Mouse (Mus musculus) heart, postnatal 14 days (tissue): ENCODE measurements around the gene Ppil4. TPM values are rescaled to one million over a fixed set of nuclear protein-coding genes. Genes with fewer than 3 reads are reported as not detected.
A peak's percentile ranks its signal among the peaks of the same experiment; 100 is the strongest.
"Not testable (repeated sequence)": the region's sequence is repeated elsewhere in the genome, so short reads cannot be mapped to it uniquely, and the experiment has no call there.

Experiments
- DNase-seq, 2 experiments: peaks; one replicate each; pipeline ENCODE4 v3.0.0; 2021 to 2022
- intact Hi-C: fragments of 180-260 bp; cut with DNase I; formaldehyde crosslinking; loops from one replicate; pipeline ENCODE4 v1.15.1; 2025
- long read RNA-seq, 2 experiments: library from polyadenylated mRNA; stranded (forward); transcript quantifications; one replicate each; pipeline ENCODE4 v2.0.0; 2021
- total RNA-seq, 2 experiments: library from RNA; stranded (reverse); gene quantifications; 2 replicates each; pipeline ENCODE4 v1.2.3; 2021

Ppil4 gene
- 10 to 100 TPM; 16.5 to 17.1 TPM for total RNA-seq
- long read RNA-seq, experiment 1, transcript Ppil4-201 (13 exons, 3,471 nt) = major isoform, 37 of 44 reads
- long read RNA-seq, experiment 1, partial matches to known transcripts = 4 of 44 reads
- long read RNA-seq, experiment 1, other reads (novel, unspliced or antisense) = 3 of 44 reads
- long read RNA-seq, experiment 2, transcript Ppil4-201 (13 exons, 3,471 nt) = major isoform, 37 of 44 reads
- long read RNA-seq, experiment 2, partial matches to known transcripts = 2 of 44 reads
- long read RNA-seq, experiment 2, other reads (novel, unspliced or antisense) = 5 of 44 reads

DNA sequence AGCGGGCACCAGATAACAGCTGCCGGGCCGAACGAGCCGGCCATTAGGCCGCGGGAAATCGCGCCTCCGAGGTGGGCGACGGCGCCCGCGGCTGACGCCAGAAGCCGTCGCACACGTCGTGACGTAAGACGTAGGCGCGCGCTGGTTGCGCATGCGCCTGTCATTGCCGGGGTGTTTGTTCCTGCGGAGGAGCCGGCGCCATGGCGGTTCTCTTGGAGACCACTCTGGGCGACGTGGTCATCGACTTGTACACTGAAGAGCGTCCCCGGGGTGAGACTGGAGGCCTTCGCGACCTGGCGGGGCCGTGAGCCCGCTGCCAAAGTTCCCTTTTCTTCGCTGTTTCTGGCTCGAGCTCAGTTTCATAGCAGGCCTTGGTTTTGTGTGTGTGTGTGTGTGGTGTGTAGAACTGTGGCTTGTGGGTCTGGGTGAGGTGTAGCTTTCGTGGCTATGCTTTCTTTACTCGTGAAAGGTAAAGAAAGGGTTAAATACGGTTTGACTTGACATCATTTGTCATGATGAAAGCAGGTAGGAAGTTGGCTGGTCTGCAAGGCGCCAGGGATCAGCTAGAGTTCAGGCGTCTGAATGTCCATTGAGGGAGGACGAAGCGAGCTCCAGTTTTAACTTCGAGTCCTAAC lies at the start of gene Ppil4, which contains the start of gene Ginm1:
Ppil4 (plus strand) TSS at position 141 of the 635 bp plus-strand sequence.
Ginm1 (minus strand) TSS at position 74 of the 635 bp plus-strand sequence.
- peak; percentile 93 to 96 for DNase-seq
- intact Hi-C loops = no loop called here

DNA sequence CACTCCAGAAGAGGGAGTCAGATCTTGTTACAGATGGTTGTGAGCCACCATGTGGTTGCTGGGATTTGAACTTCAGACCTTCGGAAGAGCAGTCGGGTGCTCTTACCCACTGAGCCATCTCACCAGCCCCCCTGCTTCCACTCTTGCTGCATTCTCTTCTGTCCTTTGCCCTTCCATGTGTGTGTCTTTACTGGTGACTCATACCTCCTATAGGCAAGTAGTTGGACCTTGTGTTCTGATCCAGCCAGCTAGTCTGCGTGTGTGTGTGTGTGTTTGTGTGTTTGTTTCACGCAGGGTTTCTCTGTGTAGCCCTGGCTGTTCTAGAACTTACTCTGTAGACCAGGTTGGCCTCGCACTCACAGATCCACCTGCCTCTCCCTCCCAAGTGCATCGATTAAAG lies 47.2 kb upstream of the Ppil4 start:
- intact Hi-C loops, DNase-seq: not testable (repeated sequence)

DNA sequence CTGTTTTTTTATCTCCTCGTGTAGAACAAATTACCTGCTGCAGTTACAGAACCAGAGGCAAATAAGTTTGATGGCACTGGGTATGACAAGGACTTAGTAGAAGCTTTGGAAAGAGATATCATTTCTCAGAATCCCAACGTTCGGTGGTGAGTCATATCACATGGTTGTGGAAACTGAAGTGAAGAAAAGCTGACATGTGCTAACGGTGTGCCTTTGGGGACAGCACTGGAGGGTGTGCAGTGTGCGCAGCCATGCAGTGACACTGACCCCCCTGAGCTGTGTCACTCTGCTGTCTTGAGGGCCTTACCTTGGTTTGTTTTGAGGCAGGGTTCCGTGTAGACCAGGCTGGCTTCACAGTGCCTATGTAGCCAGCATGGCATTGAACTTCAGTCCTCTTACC lies 43.9 kb upstream of the Ppil4 start:
- intact Hi-C loops = no loop called here
- no peak for DNase-seq

- DNase-seq = no peak
- intact Hi-C loops = no loop called here
These were observed 35.1 kb upstream of the Ppil4 start for GRCm38 (mm10) chr10:7757544-7757943.

DNA sequence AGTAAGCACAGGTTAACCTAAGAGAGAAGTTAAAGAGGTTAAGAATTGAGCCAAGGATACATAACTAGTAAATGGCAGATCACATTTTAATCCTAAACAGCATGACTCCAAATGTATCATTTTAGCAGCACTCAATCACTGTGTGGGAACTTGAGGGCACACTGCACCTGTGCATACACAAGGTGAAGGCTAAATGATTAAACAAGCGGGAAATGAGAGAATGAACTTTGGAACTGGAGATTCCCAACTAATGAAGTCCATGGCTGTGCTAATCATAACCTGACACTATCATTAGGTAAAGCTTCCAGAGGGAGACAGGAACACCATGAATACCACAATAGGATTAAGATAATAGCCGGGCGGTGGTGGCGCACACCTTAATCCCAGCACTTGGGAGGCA lies 20.3 kb upstream of the Ppil4 start:
- intact Hi-C loops = no loop called here
- no peak for DNase-seq

- DNase-seq = no peak
- intact Hi-C loops = no loop called here
These were observed 19.9 kb upstream of the Ppil4 start for GRCm38 (mm10) chr10:7772769-7773168.

- intact Hi-C loops = no loop called here
- DNase-seq = peak in 1 of 2 experiments; percentile 37
These were observed 17.3 kb upstream of the Ppil4 start for GRCm38 (mm10) chr10:7775421-7775820.

DNA sequence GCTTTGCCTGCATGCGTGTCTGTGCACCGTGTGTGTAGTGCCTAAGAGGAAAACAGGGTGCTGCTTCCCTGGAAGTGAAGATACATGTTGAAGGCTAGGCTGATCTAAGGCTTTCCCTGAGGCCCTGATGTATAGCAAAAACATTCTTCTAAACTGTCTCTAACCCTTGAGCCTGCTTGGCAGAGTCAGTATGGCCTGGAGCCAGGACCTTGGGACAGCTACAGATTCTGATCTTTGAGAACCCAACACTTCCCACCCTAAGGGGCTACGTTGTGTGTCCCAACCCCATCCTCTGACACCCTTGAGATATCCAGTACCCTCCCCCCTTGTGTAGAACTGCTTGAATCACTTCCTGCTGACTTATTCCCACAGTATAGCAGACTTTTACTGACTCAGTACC lies 14.3 kb upstream of the Ppil4 start:
- no peak for DNase-seq
- intact Hi-C loops = no loop called here

- DNase-seq = peak in 1 of 2 experiments; percentile 2
- intact Hi-C loops = no loop called here
These were observed 12.9 kb upstream of the Ppil4 start for GRCm38 (mm10) chr10:7779751-7780237.

DNA sequence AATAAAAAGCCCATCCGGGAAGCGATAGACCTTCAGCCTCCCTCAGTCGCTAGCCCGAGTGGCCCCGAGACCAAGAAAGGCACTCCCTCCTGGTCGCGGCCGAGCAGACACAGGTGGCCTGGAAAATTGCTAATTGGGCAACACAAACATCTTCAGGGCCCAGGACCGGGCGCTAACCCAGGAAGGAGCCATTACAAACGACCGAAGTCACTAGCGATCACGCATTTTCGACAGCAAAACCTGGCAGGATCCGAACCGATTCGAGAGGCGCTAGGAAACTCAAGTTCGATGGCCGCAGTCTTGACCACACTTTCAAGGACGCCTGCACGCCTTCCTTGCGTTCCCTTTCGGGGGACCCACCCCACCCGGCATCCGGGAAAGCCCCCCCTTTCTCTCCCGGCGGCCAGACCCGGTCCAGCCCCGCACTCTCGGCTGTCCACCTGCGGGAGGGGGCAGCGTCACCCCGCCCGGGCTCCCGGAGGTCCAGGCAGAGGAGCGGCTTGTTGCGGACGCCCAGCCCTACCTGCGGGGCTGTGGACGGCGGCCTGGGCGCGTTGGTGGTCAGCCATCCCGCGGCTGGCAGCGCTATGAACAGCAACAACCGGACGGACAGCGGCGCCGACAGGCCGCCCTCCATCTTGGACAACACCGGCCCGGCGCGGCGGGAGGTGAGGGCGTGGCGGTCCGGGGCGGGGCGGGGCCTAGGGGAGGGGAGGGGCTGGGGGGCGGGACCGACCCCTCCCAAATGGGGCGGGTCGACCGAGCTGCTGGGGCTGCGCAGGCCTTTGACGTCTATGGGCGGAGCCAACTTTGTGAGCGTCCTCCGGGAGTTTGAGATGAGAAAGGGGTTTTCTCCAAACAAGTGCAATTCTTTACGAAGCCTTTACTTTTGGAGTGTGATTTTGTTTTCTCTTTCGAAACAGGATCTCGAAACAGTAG lies 12.2 kb upstream of the Ppil4 start:
- DNase-seq = peak; percentile 90 to 92
- intact Hi-C loops = no loop called here

DNA sequence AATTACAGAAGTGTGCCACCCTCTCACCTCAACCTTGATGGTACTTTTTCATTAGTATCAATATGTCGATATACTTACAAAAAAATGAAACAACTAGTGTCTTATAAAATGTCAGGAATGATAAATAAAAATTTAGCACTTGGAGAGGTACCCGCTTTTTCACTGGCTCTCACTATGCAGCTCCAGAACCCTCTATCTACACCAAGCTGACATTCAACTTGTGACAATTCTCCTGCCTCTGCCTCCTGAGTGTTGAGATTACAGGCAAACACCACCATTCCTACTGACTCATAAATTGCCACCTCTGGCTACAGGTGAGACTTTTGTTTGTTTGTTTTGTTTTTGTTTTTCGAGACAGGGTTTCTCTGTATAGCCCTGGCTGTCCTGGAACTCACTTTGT lies 11.5 kb upstream of the Ppil4 start:
- no peak for DNase-seq
- intact Hi-C loops = no loop called here

- intact Hi-C loops = no loop called here
These were observed 5.4 kb upstream of the Ppil4 start for GRCm38 (mm10) chr10:7787319-7787718.

DNA sequence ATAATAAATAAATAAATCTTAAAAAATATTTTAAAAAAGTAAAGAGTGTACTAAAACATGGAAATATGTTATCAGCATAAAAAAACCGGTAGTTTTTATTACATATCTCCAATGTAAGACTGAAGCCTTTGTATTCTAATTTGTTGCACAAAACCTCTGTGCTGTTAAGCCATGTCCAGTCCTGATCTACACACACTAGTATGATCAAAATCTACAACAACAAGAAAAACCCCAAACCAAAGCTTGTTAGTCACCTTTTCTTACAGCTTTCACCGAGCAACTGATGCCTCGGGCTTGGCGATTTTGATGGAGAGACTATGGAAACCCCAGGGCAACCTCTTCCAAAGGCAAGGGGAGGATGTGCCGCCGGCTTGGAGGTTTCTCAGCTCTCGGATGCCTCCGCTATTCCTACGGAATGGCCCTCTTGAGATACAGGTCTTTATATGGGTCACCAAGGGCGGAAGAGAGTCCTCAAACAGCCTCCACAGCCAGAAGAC lies 389 bp upstream of the Ppil4 start:
- intact Hi-C loops = no loop called here
- DNase-seq = no peak

More at GRCm38 (mm10) chr10:7787319-7787718, 5.4 kb upstream of the Ppil4 start:
- DNase-seq = no peak

DNA sequence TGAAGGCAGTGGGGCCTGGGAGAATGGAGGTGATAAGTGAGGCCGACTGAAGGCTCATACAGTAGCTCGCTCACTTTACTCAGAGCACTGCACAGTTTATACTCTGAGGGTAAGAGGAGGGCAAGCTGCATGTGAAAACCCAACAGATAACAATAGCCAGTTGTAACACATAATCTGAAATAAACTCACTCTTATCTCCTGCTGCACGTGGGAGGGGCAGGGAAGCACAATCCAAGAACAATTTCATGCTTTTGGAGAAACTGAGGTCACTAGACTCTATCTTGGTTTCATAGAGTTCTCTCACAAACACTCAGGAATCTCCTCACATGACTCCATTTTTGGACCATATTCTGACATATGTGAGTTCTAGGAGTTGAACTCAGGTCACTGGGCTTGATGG lies 8.6 kb downstream of the Ppil4 start:
- DNase-seq = no peak
- intact Hi-C loops = no loop called here

DNA sequence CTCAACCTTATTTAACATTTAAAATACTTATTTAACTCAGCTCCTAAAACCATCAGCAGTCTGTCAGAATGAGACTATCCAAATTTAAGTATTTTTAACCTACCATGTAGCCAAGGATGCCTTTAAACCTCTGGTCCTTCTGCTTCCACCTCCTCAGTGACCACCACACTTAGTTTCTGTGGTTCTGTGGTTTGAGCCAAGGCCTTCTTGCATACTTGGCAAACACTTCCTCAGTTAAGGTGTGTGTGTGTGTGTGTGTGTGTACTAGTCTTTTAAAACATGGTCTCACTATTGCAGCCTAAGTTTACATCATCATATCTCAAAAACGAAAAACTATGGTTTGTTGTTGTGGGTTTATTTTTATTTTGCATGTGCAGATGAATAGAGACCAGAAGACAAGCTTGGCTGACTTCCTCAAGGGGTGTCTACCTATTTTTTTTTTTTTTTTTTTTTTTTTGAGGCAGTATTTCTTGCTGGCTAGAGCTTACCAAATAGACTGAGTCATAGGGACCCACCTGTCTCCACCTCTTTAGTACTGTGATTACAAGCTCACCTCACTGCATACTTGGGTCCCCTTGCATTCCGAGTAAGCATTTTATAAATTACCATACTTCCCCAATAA lies 9.9 kb downstream of the Ppil4 start:
- intact Hi-C loops = no loop called here
- no peak for DNase-seq

GRCm38 (mm10) chr10:7809937-7810336 lies 17.2 kb downstream of the Ppil4 start:
- DNase-seq = peak; percentile 34 to 64
- intact Hi-C loops = loop anchor here (2.0 to 5.0 kb wide), 3 partner anchors 72 to 431 kb away; no protein-coding TSS in a partner anchor

DNA sequence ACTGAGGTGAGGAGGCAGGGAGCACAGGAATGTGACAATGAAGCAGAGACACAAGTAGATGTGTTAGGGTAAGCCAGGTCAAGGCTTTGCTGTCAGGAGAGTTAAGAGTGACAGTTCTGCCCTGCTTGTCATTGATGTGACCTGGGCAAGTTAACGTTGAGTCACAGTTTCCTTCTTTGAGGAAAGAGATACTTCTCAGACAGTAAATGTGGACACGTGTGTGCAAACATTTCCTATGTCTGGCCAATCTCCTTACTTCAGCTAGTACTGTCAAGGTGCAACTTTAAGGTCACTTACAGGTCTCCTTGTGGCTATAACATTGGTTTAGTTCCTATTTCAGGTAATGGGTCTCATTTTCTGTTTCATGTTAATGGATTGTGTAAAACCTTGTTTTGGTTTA lies 23.8 kb downstream of the Ppil4 start:
- intact Hi-C loops = no loop called here
- no peak for DNase-seq

GRCm38 (mm10) chr10:7818676-7819075 lies 26.0 kb downstream of the Ppil4 start:
- no peak for DNase-seq
- intact Hi-C loops = no loop called here

- no peak for DNase-seq
- intact Hi-C loops = no loop called here
These were observed 26.5 kb downstream of the Ppil4 start for GRCm38 (mm10) chr10:7819156-7819555.

GRCm38 (mm10) chr10:7819603-7820002 lies 26.9 kb downstream of the Ppil4 start:
- no peak for DNase-seq
- intact Hi-C loops = no loop called here
